Mouse (Mus musculus): ENCODE results near the gene Gm17727. TPM values are rescaled to one million over a fixed set of nuclear protein-coding genes. Genes with fewer than 3 reads are reported as not detected.
"Not testable (repeated sequence)": the region's sequence is repeated elsewhere in the genome, so short reads cannot be mapped to it uniquely, and the experiment has no call there.

Gm17727 gene
- not detected for total RNA-seq (2022)

DNA sequence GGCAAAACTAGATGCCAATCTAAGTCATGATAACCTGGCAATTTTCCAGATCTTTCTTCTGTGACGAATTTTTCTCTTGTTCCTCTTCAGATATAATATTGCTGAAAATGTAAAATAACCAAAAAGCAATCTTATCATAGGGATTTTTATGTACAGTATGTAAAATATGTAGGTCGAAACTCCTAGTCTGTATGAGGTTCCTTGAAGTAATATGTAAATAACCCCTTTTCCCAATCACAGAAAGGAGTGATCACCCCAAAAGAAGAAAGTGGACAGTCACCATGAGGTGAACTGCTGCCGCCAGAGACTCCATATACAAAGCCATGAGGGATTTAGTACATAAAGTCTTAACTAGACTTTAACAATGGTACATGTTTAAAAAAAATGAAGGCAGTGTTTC is at the start of gene Gm17727:
Gene Gm17727, minus strand, starts transcription at position 101 of the 400 bp plus-strand sequence.
- DNase-seq (ENCODE audit: low spot score in 2 of 2), result no peak

DNA sequence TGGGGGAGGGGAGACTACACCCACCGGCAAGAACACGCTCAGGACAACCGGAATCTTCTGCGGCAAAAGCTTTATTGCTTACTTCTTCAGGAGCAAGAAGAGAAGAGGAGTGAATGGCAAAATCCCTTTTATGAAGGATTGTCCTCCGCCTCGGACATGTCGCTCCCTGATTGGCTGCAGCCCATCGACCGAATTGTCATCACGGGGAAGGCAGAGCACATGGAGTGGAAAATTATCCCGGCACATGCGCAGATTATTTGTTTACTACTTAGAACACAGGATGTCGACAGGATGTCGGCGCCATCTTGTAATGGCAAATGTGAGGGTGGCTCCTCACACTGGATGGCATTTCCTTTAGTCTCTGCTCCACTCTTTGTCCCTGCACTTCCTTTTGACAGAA is 40.0 kb upstream of the Gm17727 start:
- DNase-seq (ENCODE audit: low spot score in 2 of 2), result not testable (repeated sequence)

DNA sequence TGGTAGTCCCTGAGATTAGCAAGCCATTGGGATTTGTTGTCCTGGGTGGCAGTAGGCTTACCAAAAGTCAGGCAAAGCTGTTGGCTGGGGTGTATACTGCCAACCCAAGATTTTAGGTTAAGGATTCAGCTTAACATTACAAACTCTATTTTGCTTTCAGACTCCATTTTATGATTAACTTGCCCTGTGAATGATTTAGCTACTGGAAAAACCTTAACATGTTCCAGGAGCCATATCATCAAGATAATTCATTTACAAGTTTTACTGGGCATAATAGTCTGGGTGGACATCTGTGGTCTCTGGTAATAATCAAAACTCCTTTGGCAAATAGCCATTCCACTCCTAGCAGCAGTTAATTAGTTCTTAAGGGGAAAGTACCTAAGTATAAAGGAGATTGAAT is 20.2 kb upstream of the Gm17727 start:
- DNase-seq (ENCODE audit: low spot score in 2 of 2), result no peak

DNA sequence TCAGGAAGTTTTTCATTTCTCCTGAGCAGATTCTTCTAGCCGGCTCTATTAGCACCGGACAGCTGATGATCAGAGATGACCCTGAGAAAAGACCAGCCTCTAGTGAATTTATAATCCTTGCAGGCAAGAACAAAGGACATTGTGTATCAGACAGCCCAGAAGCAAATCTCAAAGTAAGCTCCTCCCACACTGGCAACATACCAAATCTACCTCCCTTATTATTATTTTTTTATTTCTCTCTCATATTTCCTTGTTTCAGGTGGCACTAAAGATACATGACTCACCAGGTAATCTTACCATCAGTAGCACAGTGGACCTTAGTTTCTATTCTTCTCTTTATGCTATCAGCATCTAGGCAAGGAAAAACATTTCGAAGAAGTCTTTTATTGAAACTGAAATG is 12.1 kb upstream of the Gm17727 start, which contains the start of the genes Gm27235 and D730048I06Rik:
Gene Gm27235, minus strand, starts transcription at position 101 of the 400 bp plus-strand sequence.
Gene D730048I06Rik, minus strand, starts transcription at position 112 of the 400 bp plus-strand sequence.
- DNase-seq (ENCODE audit: low spot score in 2 of 2), result no peak

DNA sequence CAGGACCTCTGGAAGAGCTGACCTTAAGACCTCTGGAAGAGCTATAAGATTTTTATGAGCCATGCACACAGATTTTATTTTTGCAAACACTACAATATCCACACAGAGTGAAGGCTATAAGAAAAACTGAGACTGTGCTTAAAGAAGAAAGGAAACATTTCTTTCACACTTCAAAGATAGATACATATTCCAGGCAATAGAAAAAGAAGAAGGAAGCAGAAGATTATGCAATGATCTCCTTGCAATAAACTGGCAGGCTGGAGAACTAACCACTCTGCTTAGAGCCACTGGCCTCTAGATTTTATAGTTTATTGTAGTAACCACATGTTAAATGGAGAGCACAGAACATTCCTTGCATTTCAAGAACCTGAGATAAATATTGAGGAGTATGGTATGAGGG is 21.1 kb downstream of the Gm17727 start:
- no peak for DNase-seq (ENCODE audit: low spot score in 2 of 2)

DNA sequence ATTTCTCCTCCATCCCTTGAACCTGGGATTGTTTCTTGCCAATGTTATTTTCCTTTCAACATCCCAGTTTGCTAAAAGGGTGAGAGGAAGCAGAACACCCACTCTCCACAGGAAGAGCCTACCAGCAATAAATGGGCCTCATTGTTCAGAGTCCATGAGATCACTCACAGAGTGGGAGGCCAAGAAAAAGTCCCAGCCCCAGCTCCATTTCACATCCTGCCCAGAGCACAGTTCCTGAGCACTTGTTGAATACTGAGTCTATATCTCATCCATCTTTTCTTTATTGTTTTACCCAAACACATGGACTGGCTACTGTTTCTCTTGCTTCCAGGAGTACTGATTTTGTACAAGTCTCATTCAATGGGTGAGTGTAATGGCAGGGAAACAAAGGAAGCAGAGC is 37.2 kb downstream of the Gm17727 start, which contains the start of gene Gm17677:
Gene Gm17677, plus strand, starts transcription at position 301 of the 400 bp plus-strand sequence.
- no peak for DNase-seq (ENCODE audit: low spot score in 2 of 2)

Other genes starting within 250 kb of the Gm17727 start
- gene Ddx25, start 219.6 kb downstream of the Gm17727 start, total RNA-seq (2022), result 10 to 100 TPM; 17.6 to 19.4 (median 18.3) TPM
- gene Pus3, start 219.5 kb downstream of the Gm17727 start, total RNA-seq (2022), result 10 to 100 TPM; 11.9 to 13.9 (median 12.5) TPM
- gene Pate2, start 207.8 kb downstream of the Gm17727 start, total RNA-seq (2022), result 1 to 10 TPM in 1 of 4 experiments, under 1 TPM in 3; 0.77 to 1.9 (median 0.79) TPM
- gene Hyls1, start 207.7 kb downstream of the Gm17727 start, total RNA-seq (2022), result 10 to 100 TPM in 1 of 4 experiments, 1 to 10 TPM in 3; 8.7 to 11.8 (median 9.6) TPM
- gene Pate4, start 166.2 kb downstream of the Gm17727 start, total RNA-seq (2022), result not detected
- not detected for gene Pate3, start 129.9 kb downstream of the Gm17727 start, total RNA-seq (2022)
- gene Pate1, start 90.7 kb downstream of the Gm17727 start, total RNA-seq (2022), result not detected
- not detected for gene Gm17677, start 37.1 kb downstream of the Gm17727 start, total RNA-seq (2022)
- gene Gm27235, start 12.0 kb upstream of the Gm17727 start, total RNA-seq (2022), result not detected
- gene D730048I06Rik, start 12.0 kb upstream of the Gm17727 start, total RNA-seq (2022), result not detected
- not detected for gene 9230110F15Rik, start 66.0 kb upstream of the Gm17727 start, total RNA-seq (2022)
- under 1 TPM in 2 of 4 experiments, not detected in 2; 0.17 to 0.19 TPM for gene 9230113P08Rik, start 130.3 kb upstream of the Gm17727 start, total RNA-seq (2022)